Mouse (Mus musculus) small intestine, adult 2 months (tissue): ENCODE data around the gene Flywch2.

Experiments
- CTCF ChIP-seq: fragments of 200-500 bp; IDR thresholded peaks from 2 replicates; pipeline ENCODE4 v1.5.1; 2012; ENCODE audit warnings: low read depth, mild to moderate bottlenecking, control low read depth, inconsistent platforms, low read length, moderate library complexity, mixed read lengths; ENCODE audit not compliant: insufficient replicate concordance, insufficient read length; ENCODE audit errors: extremely low read depth
- POLR2A ChIP-seq: fragments of 200-500 bp; IDR thresholded peaks from 2 replicates; pipeline ENCODE4 v1.6.1; 2012; ENCODE audit warnings: low read depth, mild to moderate bottlenecking, control low read depth, inconsistent platforms, low read length, moderate library complexity

DNA sequence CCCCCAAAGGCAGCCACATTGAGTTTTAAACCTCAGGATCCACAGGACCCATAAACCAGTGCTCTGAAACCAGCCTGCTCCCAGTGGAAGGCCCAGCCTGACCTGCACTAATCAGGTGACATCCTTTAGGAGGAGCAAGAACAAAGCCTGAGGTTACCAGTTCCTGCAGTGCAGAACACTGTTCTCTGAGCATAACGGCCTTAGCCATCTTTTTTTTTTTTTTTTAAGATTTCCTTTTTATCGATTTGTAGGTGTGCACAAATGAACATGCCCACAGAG is 5.1 kb upstream of the Flywch2 start:
- no peak for TF ChIP-seq POLR2A
- no peak for TF ChIP-seq CTCF
